Mouse (Mus musculus) spleen, adult 12 weeks (tissue): ENCODE measurements around the gene Olfr770.
"Not testable (repeated sequence)": the region's sequence is repeated elsewhere in the genome, so short reads cannot be mapped to it uniquely, and the experiment has no call there.

Experiments used
- DNase-seq: peaks from one replicate; pipeline ENCODE4 v3.0.0; 2022; ENCODE audit warnings: low spot score

The Olfr770 gene

GRCm38 (mm10) chr10:129138898-129139297 is at the start of gene Olfr770:
Olfr770 (minus strand) TSS chr10:129138998.
- DNase-seq = no peak

DNA sequence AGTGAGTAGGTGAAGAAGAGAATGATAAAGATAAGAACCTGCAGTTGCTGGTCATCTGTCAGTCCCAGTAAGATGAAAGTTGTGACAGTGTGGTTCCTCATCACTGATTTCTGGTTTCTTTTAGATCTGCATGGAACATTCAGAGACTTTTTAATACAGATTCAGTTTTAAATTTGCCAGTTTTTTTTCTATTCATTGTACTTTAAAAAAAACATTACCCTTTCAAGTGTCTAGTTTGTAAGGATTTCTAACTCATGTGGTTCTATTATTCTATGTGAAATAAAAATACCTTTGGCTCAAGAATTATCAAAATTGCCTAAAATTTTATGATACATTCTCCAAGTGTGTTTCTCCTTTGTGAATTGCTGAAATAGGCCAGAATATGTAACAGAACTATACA is 48.5 kb upstream of the Olfr770 start, which contains the start of gene Olfr773:
Gene Olfr773, minus strand, starts transcription at position 101 of the 400 bp plus-strand sequence.
- DNase-seq = not testable (repeated sequence)

DNA sequence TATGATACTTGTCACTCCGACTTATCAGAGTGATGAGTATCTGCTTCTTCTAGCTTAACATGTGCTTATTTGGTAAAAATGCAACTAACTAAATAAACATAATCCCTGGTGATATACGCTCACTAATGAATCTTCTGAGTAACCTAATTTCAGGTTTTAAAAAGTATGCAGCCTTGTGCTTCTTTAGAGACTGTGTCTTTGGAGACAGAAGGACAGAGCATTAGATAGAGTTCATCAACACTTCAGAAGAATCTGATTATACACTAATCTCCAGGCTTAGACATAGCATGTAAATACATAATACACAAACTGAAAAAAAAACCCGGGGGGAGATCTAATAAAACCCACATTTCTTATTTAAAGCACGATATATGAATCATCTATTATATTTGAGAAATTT is 39.0 kb upstream of the Olfr770 start, which contains the start of gene Olfr772:
Gene Olfr772, minus strand, starts transcription at position 101 of the 400 bp plus-strand sequence.
- not testable (repeated sequence) for DNase-seq

DNA sequence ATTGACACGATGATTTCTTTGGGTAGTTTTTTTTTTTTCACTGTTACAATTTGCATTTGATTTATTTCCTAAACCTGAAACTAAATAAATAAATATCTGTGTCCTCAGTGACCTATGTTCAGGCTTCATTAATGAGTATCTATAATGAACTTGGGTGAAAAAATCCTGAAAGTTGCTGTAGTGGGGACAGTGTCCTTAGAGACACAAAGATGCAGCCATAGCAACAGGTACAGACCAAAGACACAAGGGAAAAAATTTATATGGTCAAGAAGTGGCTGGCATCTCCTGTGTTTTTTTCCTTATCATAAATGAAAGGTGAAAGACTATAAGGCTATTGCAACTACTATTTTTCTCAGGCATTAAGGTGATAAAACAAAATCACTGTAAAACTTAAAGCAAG is 25.9 kb upstream of the Olfr770 start, which contains the start of gene Olfr771:
Gene Olfr771, minus strand, starts transcription at position 101 of the 400 bp plus-strand sequence.
- no peak for DNase-seq

GRCm38 (mm10) chr10:129117761-129118160 is 21.0 kb downstream of the Olfr770 start, which contains the start of gene Olfr769:
Olfr769 (minus strand) TSS chr10:129117861.
- no peak for DNase-seq

DNA sequence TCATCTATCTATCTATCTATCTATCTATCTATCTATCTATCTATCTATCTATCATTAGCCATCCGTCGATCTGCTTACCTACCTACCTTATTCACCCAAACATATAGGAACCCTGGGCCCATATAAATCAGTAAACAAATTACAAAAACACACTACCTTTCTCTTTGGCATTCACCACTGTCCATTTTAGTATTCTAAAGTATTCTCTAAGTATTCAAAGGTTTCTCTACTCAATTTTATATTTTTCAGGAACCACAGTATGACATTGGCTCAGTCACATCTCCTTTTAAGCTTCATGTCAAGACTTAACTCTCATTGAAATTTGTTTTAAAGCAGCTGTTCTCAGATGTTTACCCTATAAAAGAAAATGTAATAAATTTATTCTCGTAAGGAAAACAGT is 23.7 kb downstream of the Olfr770 start:
- no peak for DNase-seq

GRCm38 (mm10) chr10:129101231-129101630 is 37.6 kb downstream of the Olfr770 start:
- DNase-seq = no peak

DNA sequence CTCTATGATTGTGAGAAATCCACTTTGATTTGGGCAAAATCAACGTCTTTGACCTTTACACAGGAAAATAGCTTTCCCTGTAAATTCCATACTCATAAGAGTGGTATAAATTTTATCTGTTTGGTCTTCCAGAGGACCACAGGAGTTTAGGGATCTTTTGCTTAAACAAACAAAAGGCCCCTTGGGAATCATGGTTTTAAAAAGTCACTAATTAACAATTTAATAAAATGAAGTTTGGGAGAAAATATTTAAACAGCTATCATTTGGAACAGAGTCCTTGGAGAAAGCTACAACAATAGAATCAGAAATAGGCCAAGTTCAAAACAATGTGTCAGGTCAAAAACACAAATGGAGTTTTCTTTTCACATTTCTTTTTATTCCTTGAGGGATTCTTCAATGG is 39.5 kb downstream of the Olfr770 start, which contains the start of gene Olfr768:
Gene Olfr768, minus strand, starts transcription at position 101 of the 400 bp plus-strand sequence.
- DNase-seq = no peak

- DNase-seq = not testable (repeated sequence)
Observed at GRCm38 (mm10) chr10:129082810-129083209, 56.0 kb downstream of the Olfr770 start, which contains the start of gene Olfr767. Olfr767 (minus strand) TSS chr10:129082910.
